Mouse (Mus musculus) liver, embryonic 13.5 days (tissue): ENCODE measurements at regions not wholly inside any gene's neighbourhood (a gene's known extent, or its start where the extent isn't known, plus 50 kb on each side); places are given as distances from the start of the nearest gene placed in this dataset.

ENCODE experiments used
- ATAC-seq: fragments of 200-750 bp; cut with Nextera tagmentation; 2 replicates; pipeline ENCODE4 v1.8.0; 2017; ENCODE audit warnings: low read depth, mild to moderate bottlenecking, moderate number of reproducible peaks, moderate library complexity
- DNase-seq: peaks from one replicate; pipeline ENCODE4 v3.0.0; 2022
- H3K27ac ChIP-seq: fragments of 300-500 bp; sonication (generic); 2 replicates; pipeline ENCODE4 v1.5.1; 2015; ENCODE audit warnings: moderate library complexity, mild to moderate bottlenecking, inconsistent platforms
- H3K27me3 ChIP-seq: fragments of 300-500 bp; sonication (generic); 2 replicates; pipeline ENCODE4 v1.6.1; 2015; ENCODE audit warnings: mild to moderate bottlenecking, inconsistent platforms
- H3K36me3 ChIP-seq: fragments of 300-500 bp; sonication (generic); 2 replicates; pipeline ENCODE4 v1.6.1; 2015; ENCODE audit warnings: mild to moderate bottlenecking, inconsistent platforms
- H3K4me1 ChIP-seq: fragments of 300-500 bp; sonication (generic); replicated peaks from 2 replicates; pipeline ENCODE4 v1.6.1; 2015; ENCODE audit warnings: inconsistent platforms
- H3K4me2 ChIP-seq: fragments of 300-500 bp; sonication (generic); 2 replicates; pipeline ENCODE4 v1.6.1; 2015; ENCODE audit warnings: inconsistent platforms, mild to moderate bottlenecking, moderate library complexity
- H3K4me3 ChIP-seq: fragments of 300-500 bp; sonication (generic); replicated peaks from 2 replicates; pipeline ENCODE4 v1.5.1; 2015; ENCODE audit warnings: mild to moderate bottlenecking, inconsistent platforms
- H3K9ac ChIP-seq: fragments of 300-500 bp; sonication (generic); 2 replicates; pipeline ENCODE4 v1.6.1; 2015; ENCODE audit warnings: mild to moderate bottlenecking, inconsistent platforms
- H3K9me3 ChIP-seq: fragments of 300-500 bp; sonication (generic); replicated peaks from 2 replicates; pipeline ENCODE4 v1.6.1; 2016; ENCODE audit warnings: inconsistent platforms
- WGBS: fragments of 180-500 bp; shearing (Covaris S2); methylation state at CpG from one replicate; pipeline ENCODE4 v1.1.7; 2015; ENCODE audit not compliant: insufficient replicate concordance; 5-methylcytosine and 5-hydroxymethylcytosine counted together

GRCm38 (mm10) chr9:120823397-120823796, 105.6 kb upstream of the Ctnnb1 start:
- Histone ChIP-seq H3K27ac (no peak overlapping the region), H3K4me3 (no peak overlapping the region), H3K27me3 (no peaks in the 10 kb centered on the region), H3K4me1 (no peaks in the 10 kb centered on the region), H3K36me3 (no peaks in the 10 kb centered on the region), H3K9me3 (no peaks in the 10 kb centered on the region), H3K4me2 (no peak overlapping the region), H3K9ac (no peak overlapping the region)
- 64% methylated on average over 6 of the region's 6 CpGs for WGBS
- DNase-seq = no peak
- ATAC-seq = no peak

- Histone ChIP-seq H3K4me1 (no peaks in the 10 kb centered on the region), H3K4me3 (no peak overlapping the region), H3K27me3 (no peaks in the 10 kb centered on the region), H3K36me3 (no peaks in the 10 kb centered on the region), H3K9ac (no peak overlapping the region), H3K27ac (no peak overlapping the region), H3K4me2 (no peak overlapping the region), H3K9me3 (no peaks in the 10 kb centered on the region)
- 16% methylated on average over 4 of the region's 4 CpGs for WGBS
- ATAC-seq = no peak
- DNase-seq = no peak
These were observed 102.8 kb upstream of the Ctnnb1 start for GRCm38 (mm10) chr9:120826266-120826665.

DNA sequence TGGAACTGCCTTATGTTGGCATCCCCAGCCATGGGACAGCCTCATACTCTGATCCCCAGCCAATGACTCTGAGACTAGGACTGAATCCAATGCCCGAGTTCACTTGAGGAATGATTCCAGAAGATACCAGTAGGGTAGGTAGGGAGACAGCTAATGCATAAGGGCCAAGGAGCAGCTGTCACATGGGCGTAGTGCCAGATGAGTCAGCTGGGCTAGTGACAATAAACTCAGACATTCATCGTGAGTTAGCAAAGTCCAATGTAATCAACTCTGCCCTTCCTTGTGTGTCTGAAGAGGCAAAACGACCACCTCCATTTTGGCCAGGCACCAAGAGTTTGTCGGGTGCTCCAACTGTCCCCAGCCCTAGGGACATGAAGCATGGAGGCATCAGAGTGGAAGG, 98.5 kb upstream of the Ctnnb1 start:
- no peaks in the 10 kb centered on the region for H3K4me1 ChIP-seq
- DNase-seq = no peak
- no peak overlapping the region for H3K4me2 ChIP-seq
- H3K4me3 ChIP-seq = no peak overlapping the region
- no peak for ATAC-seq
- no peak overlapping the region for H3K9ac ChIP-seq
- no peaks in the 10 kb centered on the region; the same call in 1 of the 2 replicates for H3K9me3 ChIP-seq
- no peaks in the 10 kb centered on the region for H3K27me3 ChIP-seq
- H3K36me3 ChIP-seq = no peaks in the 10 kb centered on the region
- H3K27ac ChIP-seq = no peak overlapping the region
- 55% methylated on average over 5 of the region's 5 CpGs for WGBS

GRCm38 (mm10) chr9:120834166-120834565, 94.8 kb upstream of the Ctnnb1 start:
- H3K4me1 ChIP-seq = no peaks in the 10 kb centered on the region
- no peaks in the 10 kb centered on the region for H3K36me3 ChIP-seq
- H3K4me2 ChIP-seq = no peak overlapping the region
- H3K9ac ChIP-seq = no peak overlapping the region
- ATAC-seq (no peak), DNase-seq (no peak)
- WGBS = 58% methylated on average over 9 of the region's 9 CpGs
- H3K9me3 ChIP-seq = no peaks in the 10 kb centered on the region; the same call in 1 of the 2 replicates
- no peak overlapping the region for H3K4me3 ChIP-seq
- H3K27ac ChIP-seq = no peak overlapping the region
- no peaks in the 10 kb centered on the region for H3K27me3 ChIP-seq

DNA sequence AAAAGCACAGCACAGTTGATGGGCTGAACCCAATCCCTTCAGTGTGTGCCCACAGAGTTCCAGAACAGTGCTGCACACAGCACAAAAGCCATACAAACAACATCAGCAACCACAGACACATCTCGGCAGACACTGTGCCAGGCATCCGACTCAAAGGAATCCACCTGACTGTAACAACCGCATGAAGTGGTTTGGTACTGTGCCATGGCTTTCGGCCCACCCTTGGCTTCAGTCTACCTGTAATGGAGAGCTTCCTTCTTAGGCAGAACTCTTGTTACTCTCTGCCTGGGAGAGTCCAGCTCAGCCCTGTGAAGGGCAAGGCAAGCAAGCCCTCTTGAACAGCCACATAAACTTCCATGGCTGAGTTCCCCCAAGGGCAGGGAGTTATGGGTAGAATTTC, 93.4 kb upstream of the Ctnnb1 start:
- no peak overlapping the region for H3K9ac ChIP-seq
- no peaks in the 10 kb centered on the region; the same call in 1 of the 2 replicates for H3K9me3 ChIP-seq
- ATAC-seq (no peak), DNase-seq (no peak)
- no peaks in the 10 kb centered on the region for H3K27me3 ChIP-seq
- H3K4me3 ChIP-seq = no peak overlapping the region
- WGBS = 79% methylated on average over 4 of the region's 4 CpGs
- H3K4me2 ChIP-seq = no peak overlapping the region
- no peaks in the 10 kb centered on the region for H3K4me1 ChIP-seq
- H3K36me3 ChIP-seq = no peaks in the 10 kb centered on the region
- no peak overlapping the region for H3K27ac ChIP-seq

- Histone ChIP-seq H3K4me2 (no peak overlapping the region), H3K27ac (no peak overlapping the region), H3K36me3 (no peaks in the 10 kb centered on the region), H3K4me3 (no peak overlapping the region), H3K4me1 (no peaks in the 10 kb centered on the region), H3K9ac (no peak overlapping the region), H3K9me3 (no peaks in the 10 kb centered on the region; the same call in 1 of the 2 replicates), H3K27me3 (no peaks in the 10 kb centered on the region)
- ATAC-seq = no peak
- 79% methylated on average over 8 of the region's 8 CpGs for WGBS
- DNase-seq = no peak
These were observed 91.4 kb upstream of the Ctnnb1 start for GRCm38 (mm10) chr9:120837431-120838150.

- H3K9me3 ChIP-seq = no peaks in the 10 kb centered on the region
- H3K9ac ChIP-seq = no peak overlapping the region
- no peaks in the 10 kb centered on the region for H3K4me1 ChIP-seq
- H3K27me3 ChIP-seq = no peaks in the 10 kb centered on the region
- no peak for DNase-seq
- no peak for ATAC-seq
- H3K27ac ChIP-seq = no peak overlapping the region
- no peak overlapping the region for H3K4me2 ChIP-seq
- no peaks in the 10 kb centered on the region for H3K36me3 ChIP-seq
- WGBS = 51% methylated on average over 8 of the region's 8 CpGs
- no peak overlapping the region for H3K4me3 ChIP-seq
These were observed 85.3 kb upstream of the Ctnnb1 start for GRCm38 (mm10) chr9:120843753-120844152.

- Histone ChIP-seq H3K9ac (no peak overlapping the region), H3K9me3 (no peaks in the 10 kb centered on the region), H3K4me1 (no peaks in the 10 kb centered on the region), H3K4me2 (no peak overlapping the region), H3K36me3 (no peaks in the 10 kb centered on the region), H3K27me3 (no peaks in the 10 kb centered on the region), H3K27ac (no peak overlapping the region), H3K4me3 (no peak overlapping the region)
- ATAC-seq (no peak), DNase-seq (no peak)
- 72% methylated on average over 10 of the region's 10 CpGs for WGBS
These were observed 83.5 kb upstream of the Ctnnb1 start for GRCm38 (mm10) chr9:120845538-120845937.

DNA sequence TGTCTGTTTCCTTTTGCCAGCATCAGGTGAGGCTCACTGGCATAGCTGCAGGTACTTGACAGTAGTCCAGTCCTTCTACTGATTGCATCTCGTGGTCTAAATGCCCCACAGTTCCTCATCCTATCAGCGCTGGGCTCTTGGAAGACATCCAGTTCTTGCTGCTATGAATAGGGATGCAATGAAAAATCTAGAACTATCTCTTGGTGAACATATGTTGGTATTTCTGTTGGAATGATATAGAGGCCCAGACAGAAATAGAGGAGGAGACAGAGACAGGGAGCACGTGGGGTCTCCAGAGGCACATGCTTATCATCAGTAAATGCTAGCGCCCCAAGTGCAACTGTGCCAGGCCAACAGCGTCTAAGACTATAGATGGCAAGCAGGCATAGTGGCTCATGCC, 81.4 kb upstream of the Ctnnb1 start:
- Histone ChIP-seq H3K27me3 (no peaks in the 10 kb centered on the region), H3K4me3 (no peak overlapping the region), H3K4me2 (no peak overlapping the region), H3K36me3 (no peaks in the 10 kb centered on the region), H3K9ac (no peak overlapping the region), H3K9me3 (no peaks in the 10 kb centered on the region), H3K4me1 (no peaks in the 10 kb centered on the region), H3K27ac (no peak overlapping the region)
- no peak for DNase-seq
- WGBS = 59% methylated on average over 5 of the region's 5 CpGs
- ATAC-seq = no peak

- H3K27me3 ChIP-seq = no peaks in the 10 kb centered on the region
- no peak overlapping the region for H3K9ac ChIP-seq
- WGBS = 63% methylated on average over 2 of the region's 2 CpGs
- H3K9me3 ChIP-seq = no peaks in the 10 kb centered on the region
- H3K4me1 ChIP-seq = peaks cover 5% of the 10 kb centered on the region; the same call in 1 of the 2 replicates
- no peak overlapping the region for H3K27ac ChIP-seq
- ATAC-seq (no peak), DNase-seq (no peak)
- H3K4me2 ChIP-seq = no peak overlapping the region
- H3K4me3 ChIP-seq = no peak overlapping the region
- H3K36me3 ChIP-seq = no peaks in the 10 kb centered on the region
These were observed 80.1 kb upstream of the Ctnnb1 start for GRCm38 (mm10) chr9:120848962-120849361.

DNA sequence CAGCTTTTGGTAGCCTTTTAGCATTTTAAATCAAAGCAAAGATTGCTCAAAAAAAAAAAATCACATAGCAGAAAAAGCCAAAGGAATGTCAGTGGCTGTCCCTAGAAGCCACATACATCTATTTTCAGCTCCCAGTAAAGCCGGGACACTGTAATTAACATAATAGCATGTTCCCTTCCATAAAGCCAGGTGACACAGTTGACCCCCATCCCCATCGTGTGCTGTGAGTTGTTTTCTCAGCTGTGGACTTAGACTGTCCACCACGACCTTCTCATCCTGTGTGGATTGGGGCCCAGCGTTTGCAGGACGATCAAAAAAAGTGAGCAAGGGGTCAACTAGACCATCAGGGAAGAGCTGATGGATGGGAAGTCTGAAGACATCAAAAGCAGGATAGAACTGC, 78.9 kb upstream of the Ctnnb1 start:
- no peaks in the 10 kb centered on the region for H3K36me3 ChIP-seq
- ATAC-seq = no peak
- H3K9me3 ChIP-seq = no peaks in the 10 kb centered on the region
- no peak for DNase-seq
- no peak overlapping the region for H3K27ac ChIP-seq
- no peaks in the 10 kb centered on the region for H3K27me3 ChIP-seq
- peaks cover 5% of the 10 kb centered on the region; the same call in 1 of the 2 replicates for H3K4me1 ChIP-seq
- 58% methylated on average over 5 of the region's 5 CpGs for WGBS
- no peak overlapping the region for H3K9ac ChIP-seq
- no peak overlapping the region for H3K4me3 ChIP-seq
- H3K4me2 ChIP-seq = no peak overlapping the region

- DNase-seq = no peak
- Histone ChIP-seq H3K27me3 (no peaks in the 10 kb centered on the region), H3K27ac (no peak overlapping the region), H3K9ac (no peak overlapping the region), H3K36me3 (no peaks in the 10 kb centered on the region), H3K9me3 (no peaks in the 10 kb centered on the region), H3K4me2 (no peak overlapping the region), H3K4me1 (peaks cover 5% of the 10 kb centered on the region; the same call in 1 of the 2 replicates), H3K4me3 (no peak overlapping the region)
- no peak for ATAC-seq
- 74% methylated on average over 5 of the region's 5 CpGs for whole genome bisulfite sequencing
These were observed 77.1 kb upstream of the Ctnnb1 start for GRCm38 (mm10) chr9:120851914-120852313.
